Mouse (Mus musculus): ENCODE results near the gene Hdac2. TPM values are rescaled to one million over a fixed set of nuclear protein-coding genes. Genes with fewer than 3 reads are reported as not detected.

Hdac2 gene
- polyA plus RNA-seq, 1 experiment from 2014 or later, result 309 TPM

- Histone ChIP-seq H3K36me3 (no peaks in the 10 kb centered on the region), H3K27me3 (no peaks in the 10 kb centered on the region), H3K9ac (no peak overlapping the region), H3K4me2 (replicated peaks) (no peak overlapping the region), H3K9me3 (no peaks in the 10 kb centered on the region), H3K27ac (no peak overlapping the region), H3K4me1 (0 out of 2 replicates have a peak, but pooled peaks cover 3% of the 10 kb centered on the region), H3K4me3 (no peak overlapping the region)
- peak; percentile 89 for ATAC-seq (ENCODE audit: low FRiP score, low read depth)
- 45% methylated on average over 8 of the region's 8 CpGs for WGBS
Measured at GRCm38 (mm10) chr10:37014274-37015107, 40.1 kb downstream of the Hdac2 start.

- 61% methylated on average over 2 of the region's 2 CpGs for WGBS
- Histone ChIP-seq H3K4me2 (replicated peaks) (no peak overlapping the region), H3K9me3 (no peaks in the 10 kb centered on the region), H3K4me3 (no peak overlapping the region), H3K36me3 (no peaks in the 10 kb centered on the region), H3K9ac (no peak overlapping the region), H3K4me1 (0 out of 2 replicates have a peak, but pooled peaks cover 3% of the 10 kb centered on the region), H3K27me3 (no peaks in the 10 kb centered on the region), H3K27ac (no peak overlapping the region)
- no peak for ATAC-seq (ENCODE audit: low FRiP score, low read depth)
Measured at GRCm38 (mm10) chr10:37015729-37016128, 41.4 kb downstream of the Hdac2 start.

- no peak for ATAC-seq (ENCODE audit: low FRiP score, low read depth)
- no peak overlapping the region for H3K4me2 ChIP-seq (replicated peaks)
- H3K27me3 ChIP-seq, result no peaks in the 10 kb centered on the region
- 56% methylated on average over 2 of the region's 2 CpGs for WGBS
- H3K36me3 ChIP-seq, result no peaks in the 10 kb centered on the region
- no peak overlapping the region for H3K9ac ChIP-seq
- no peak overlapping the region for H3K27ac ChIP-seq
- no peaks in the 10 kb centered on the region for H3K9me3 ChIP-seq
- no peak overlapping the region for H3K4me3 ChIP-seq
- H3K4me1 ChIP-seq, result 0 out of 2 replicates have a peak, but pooled peaks cover 3% of the 10 kb centered on the region
Measured at GRCm38 (mm10) chr10:37016200-37016599, 41.9 kb downstream of the Hdac2 start.

GRCm38 (mm10) chr10:37024301-37024700 lies 50.0 kb downstream of the Hdac2 start:
- ATAC-seq (ENCODE audit: low FRiP score, low read depth), result no peak
- Histone ChIP-seq H3K4me2 (replicated peaks) (no peak overlapping the region), H3K9ac (no peak overlapping the region), H3K9me3 (no peaks in the 10 kb centered on the region), H3K36me3 (no peaks in the 10 kb centered on the region), H3K4me1 (no peaks in the 10 kb centered on the region), H3K4me3 (no peak overlapping the region), H3K27me3 (no peaks in the 10 kb centered on the region), H3K27ac (no peak overlapping the region)
- 57% methylated on average over 1 of the region's 1 CpGs for WGBS

GRCm38 (mm10) chr10:37028651-37029050 lies 54.3 kb downstream of the Hdac2 start:
- H3K4me3 ChIP-seq, result no peak overlapping the region
- no peaks in the 10 kb centered on the region for H3K27me3 ChIP-seq
- no peaks in the 10 kb centered on the region; the same call in 1 of the 2 replicates for H3K4me1 ChIP-seq
- no peak for ATAC-seq (ENCODE audit: low FRiP score, low read depth)
- no peak overlapping the region for H3K27ac ChIP-seq
- H3K9ac ChIP-seq, result no peak overlapping the region
- H3K36me3 ChIP-seq, result no peaks in the 10 kb centered on the region
- H3K9me3 ChIP-seq, result no peaks in the 10 kb centered on the region
- WGBS, result 73% methylated on average over 2 of the region's 2 CpGs
- no peak overlapping the region for H3K4me2 ChIP-seq (replicated peaks)

GRCm38 (mm10) chr10:37035090-37035497 lies 60.8 kb downstream of the Hdac2 start:
- Histone ChIP-seq H3K9ac (no peak overlapping the region), H3K4me3 (no peak overlapping the region), H3K9me3 (no peaks in the 10 kb centered on the region), H3K4me2 (replicated peaks) (no peak overlapping the region), H3K27ac (no peak overlapping the region), H3K36me3 (no peaks in the 10 kb centered on the region), H3K4me1 (no peaks in the 10 kb centered on the region), H3K27me3 (no peaks in the 10 kb centered on the region)
- 51% methylated on average over 7 of the region's 7 CpGs for WGBS
- no peak for ATAC-seq (ENCODE audit: low FRiP score, low read depth)

GRCm38 (mm10) chr10:37047661-37048098 lies 73.3 kb downstream of the Hdac2 start:
- 0 out of 2 replicates have a peak, but pooled peaks cover 5% of the 10 kb centered on the region for H3K4me1 ChIP-seq
- H3K4me2 ChIP-seq (replicated peaks), result no peak overlapping the region
- peak; percentile 36; the same call in 1 of the 2 replicates for ATAC-seq (ENCODE audit: low FRiP score, low read depth)
- WGBS, result 69% methylated on average over 8 of the region's 8 CpGs
- H3K9ac ChIP-seq, result no peak overlapping the region
- H3K36me3 ChIP-seq, result no peaks in the 10 kb centered on the region
- no peaks in the 10 kb centered on the region for H3K9me3 ChIP-seq
- H3K4me3 ChIP-seq, result no peak overlapping the region
- peak overlapping the region; percentile 61; the same call in 1 of the 2 replicates for H3K27ac ChIP-seq
- no peaks in the 10 kb centered on the region for H3K27me3 ChIP-seq

Other genes with a start within 250 kb of the Hdac2 start
- 185 and 192 TPM in 2 replicates for gene Marcks, start 164.4 kb downstream of the Hdac2 start, polyA plus RNA-seq (2015; fragmentation: Nextera tagmentation; extraction: Ambion mirVana)